Mouse (Mus musculus): ENCODE results near the gene Git1.

DNA sequence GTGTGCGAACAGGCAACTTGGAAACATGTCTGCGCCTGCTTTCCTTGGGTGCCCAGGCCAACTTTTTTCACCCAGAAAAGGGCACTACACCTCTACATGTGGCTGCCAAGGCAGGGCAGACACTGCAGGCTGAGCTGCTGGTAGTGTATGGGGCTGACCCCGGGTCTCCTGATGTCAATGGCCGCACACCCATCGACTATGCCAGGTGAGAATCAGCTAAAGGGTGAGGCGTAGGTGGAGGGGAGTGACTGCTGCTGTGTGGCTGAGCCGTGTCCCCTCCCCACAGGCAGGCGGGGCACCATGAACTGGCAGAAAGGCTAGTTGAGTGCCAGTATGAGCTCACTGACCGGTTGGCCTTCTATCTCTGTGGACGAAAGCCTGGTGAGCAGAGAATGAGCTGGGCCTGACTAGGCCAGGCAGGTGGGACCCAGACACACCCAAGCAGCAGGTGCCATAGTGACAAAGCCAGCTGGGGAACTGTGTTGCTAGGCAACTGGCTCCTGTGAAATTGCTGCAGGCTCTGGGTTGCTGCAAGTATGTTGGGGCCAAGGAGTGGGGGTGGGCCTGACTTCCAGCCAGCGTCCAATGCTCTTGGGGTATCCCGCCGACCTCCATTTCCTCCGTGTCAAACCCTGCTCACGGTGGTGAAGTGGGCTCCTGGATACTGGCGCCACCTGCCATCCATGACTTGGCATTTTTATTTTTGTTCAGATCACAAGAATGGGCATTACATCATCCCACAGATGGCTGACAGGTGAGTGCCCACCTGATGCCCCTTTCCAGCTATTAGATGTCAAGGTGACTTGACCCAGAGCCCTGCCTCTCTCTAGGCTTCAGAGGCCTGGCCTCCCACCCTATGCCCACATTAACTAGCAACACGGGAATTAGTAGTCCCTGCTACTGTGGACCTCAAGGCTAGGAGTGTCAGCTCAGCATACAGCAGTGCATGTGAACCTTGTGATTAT is 7.3 kb downstream of the Git1 start:
- TF ChIP-seq POLR2A (IDR thresholded peaks at IDR 0.05; ENCODE audit: borderline replicate concordance, extremely low read depth, insufficient read depth, insufficient read length, poor library complexity, severe bottlenecking), result no peak
- no peak for TF ChIP-seq CTCF (IDR thresholded peaks at IDR 0.05; ENCODE audit: borderline replicate concordance, extremely low read depth, insufficient read depth, insufficient read length)
